Mouse (Mus musculus): ENCODE data around the gene Acta2.

The Acta2 gene

DNA sequence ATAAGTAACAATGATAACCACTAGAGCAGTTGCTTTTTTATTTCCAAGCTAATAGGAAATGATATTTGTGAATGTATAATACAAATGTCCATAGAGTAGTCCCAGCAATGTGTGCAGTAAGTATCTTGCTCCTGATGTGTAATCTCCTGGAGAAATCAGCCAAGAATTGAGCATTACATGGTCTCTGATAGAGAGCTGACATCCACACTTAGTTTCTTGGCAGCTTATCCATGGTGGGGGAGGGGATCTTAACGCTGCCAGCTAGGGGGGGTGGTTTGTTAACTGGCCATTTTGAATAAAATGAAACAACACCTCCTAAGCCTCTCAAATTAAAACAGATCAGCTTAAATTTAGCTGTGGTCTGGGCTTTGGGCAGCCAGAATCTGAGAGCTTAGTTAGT lies 13.6 kb upstream of the Acta2 start:
- DNase-seq: no peak

GRCm38 (mm10) chr19:34265604-34266193 lies 10.3 kb upstream of the Acta2 start:
- no peak for DNase-seq

GRCm38 (mm10) chr19:34262273-34262974 lies 7.0 kb upstream of the Acta2 start:
- no peak for DNase-seq

DNA sequence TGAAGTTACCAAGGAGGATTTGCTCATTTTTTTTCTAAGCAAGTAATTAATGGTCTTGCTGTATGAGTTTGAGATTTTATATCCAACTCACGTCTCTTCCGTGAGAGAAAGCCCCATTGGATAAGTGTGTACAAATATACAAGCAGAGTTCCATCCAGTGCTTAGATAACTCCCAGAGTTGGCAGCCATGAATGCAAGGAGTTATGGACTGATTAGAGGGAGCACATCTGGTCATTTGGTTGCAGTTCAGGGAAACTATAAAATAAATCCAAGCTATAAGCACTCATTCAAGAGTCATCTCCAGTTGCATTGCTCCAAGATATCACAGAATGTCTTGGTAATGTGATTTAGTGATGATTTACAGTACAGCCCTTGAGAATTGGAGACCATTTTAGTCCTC lies 1.5 kb upstream of the Acta2 start:
- DNase-seq: no peak

- no peak for DNase-seq
These were observed 759 bp upstream of the Acta2 start for GRCm38 (mm10) chr19:34256149-34256548.

DNA sequence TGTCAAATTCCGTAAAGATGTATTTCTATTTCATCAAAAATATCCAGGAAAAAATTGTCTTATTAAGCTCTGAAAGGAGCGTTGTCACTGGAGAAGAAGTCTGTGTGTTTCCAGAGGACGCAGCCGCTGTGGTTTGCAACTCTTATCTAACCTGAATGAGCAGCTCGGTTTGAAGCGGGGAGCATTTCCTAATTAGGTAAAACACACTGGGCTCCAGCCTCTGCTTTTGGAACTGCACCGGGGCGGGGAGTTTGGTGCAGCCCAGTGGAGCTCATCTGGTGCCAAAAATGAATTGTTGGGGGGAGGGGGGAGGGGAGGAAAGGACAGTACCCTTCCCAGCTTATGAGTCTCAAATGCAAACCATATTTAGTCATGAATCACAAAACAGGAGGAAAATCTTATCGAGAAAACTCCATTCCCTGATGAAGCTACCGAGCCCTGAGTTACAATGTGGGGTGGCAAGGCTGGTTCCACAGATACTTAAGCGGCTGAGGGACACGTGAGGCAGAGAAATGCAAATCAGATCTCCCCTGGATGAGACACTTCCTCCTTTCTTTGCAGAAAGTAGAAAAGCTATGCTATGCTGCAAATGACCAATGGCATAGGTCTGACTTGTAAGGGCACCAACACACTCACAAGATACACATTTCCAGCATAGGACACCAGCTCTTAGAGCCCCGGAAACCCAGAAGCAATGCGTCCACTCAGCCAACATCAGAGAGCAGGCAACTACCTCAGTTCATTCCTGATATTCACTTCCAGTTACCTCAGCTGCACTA lies 1.1 kb downstream of the Acta2 start:
- DNase-seq: no peak

DNA sequence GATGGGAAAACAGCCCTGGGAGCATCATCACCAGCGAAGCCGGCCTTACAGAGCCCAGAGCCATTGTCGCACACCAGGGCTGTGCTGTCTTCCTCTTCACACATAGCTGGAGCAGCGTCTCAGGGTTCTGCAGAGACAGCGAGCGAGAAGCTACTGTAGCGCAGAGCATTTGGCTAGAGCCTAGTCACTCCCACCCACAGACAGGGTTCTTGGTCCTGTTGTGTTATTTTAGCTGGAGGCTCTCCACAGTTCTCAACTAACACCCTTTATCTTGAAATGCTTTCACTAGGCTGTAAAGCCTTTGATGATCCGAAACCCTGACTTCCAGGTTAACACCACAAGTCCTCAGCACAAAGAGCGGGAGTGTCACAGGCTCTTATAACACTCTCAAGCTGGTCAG lies 2.9 kb downstream of the Acta2 start:
- no peak for DNase-seq

DNA sequence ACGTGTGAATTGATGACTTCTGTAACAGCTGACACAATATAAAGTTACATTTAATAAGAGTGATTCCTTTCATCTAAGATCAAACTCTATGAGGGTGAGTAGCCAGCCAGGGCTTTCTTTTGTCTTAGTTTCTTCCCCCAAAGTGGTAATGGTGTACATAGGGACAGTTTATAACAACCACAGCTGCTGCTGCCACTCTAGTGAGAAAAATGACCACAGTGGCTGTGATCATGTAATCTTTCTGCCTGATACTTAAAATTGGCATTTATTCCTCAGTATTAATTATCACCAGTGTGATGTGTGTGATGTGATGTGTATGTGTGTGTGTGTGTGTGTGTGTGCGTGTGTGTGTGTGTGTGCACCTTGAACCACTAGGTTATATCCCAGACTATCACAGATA lies 3.5 kb downstream of the Acta2 start:
- DNase-seq: no peak

GRCm38 (mm10) chr19:34250621-34251020 lies 4.8 kb downstream of the Acta2 start:
- DNase-seq: no peak

DNA sequence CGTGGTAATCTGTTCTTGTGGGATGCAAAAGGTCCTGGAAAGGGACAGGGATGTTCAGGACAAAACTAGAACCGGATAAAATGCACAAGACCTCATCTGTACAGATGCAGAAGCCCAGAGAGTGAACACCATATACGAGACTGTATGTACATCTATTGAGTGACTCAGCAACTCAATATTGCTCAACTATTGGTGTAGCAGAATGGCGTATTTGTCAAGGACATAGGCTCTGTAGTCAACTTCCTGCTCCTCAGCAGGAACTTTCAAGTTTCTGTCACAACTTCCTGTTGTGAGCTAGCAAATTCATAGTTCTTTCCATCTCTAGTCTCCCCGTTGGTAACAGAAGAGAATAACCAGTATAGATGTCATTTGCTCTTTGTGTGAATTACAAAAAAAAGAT lies 6.8 kb downstream of the Acta2 start:
- DNase-seq: no peak

- peak; percentile 65 for DNase-seq
These were observed 11.3 kb downstream of the Acta2 start for GRCm38 (mm10) chr19:34244056-34244455.

- DNase-seq: no peak
These were observed 12.5 kb downstream of the Acta2 start for GRCm38 (mm10) chr19:34242925-34243324.

DNA sequence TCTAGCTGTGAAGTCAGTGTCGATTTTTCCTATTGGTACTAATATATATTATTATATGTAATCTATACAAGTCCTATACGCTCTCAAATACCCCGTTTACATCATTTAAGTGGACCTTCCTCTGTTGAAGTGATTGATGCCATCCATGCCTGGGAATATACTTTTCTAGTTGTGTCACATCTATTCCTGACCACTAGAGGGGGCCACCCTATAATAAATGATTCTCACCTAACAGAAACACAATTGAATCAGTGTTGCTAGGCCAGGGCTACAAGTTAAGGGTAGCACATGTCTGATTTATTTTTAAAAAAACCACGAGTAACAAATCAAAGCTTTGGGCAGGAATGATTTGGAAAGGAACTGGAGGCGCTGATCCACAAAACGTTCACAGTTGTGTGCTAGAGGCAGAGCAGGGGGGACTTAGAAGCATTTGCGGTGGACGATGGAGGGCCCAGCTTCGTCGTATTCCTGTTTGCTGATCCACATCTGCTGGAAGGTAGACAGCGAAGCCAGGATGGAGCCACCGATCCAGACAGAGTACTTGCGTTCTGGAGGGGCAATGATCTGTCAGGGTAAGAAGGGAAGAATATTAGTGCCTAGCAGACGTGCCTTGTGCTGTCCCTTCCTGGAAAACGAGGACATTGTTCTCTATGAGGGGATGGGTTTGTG lies 14.0 kb downstream of the Acta2 start:
- peak; percentile 30 for DNase-seq

GRCm38 (mm10) chr19:34240273-34241039 lies 14.9 kb downstream of the Acta2 start:
- DNase-seq: no peak

- DNase-seq: no peak
These were observed 17.6 kb downstream of the Acta2 start for GRCm38 (mm10) chr19:34237746-34238145.

GRCm38 (mm10) chr19:34236049-34236448 lies 19.3 kb downstream of the Acta2 start:
- DNase-seq: no peak

- no peak for DNase-seq
These were observed 21.4 kb downstream of the Acta2 start for GRCm38 (mm10) chr19:34233944-34234343.

DNA sequence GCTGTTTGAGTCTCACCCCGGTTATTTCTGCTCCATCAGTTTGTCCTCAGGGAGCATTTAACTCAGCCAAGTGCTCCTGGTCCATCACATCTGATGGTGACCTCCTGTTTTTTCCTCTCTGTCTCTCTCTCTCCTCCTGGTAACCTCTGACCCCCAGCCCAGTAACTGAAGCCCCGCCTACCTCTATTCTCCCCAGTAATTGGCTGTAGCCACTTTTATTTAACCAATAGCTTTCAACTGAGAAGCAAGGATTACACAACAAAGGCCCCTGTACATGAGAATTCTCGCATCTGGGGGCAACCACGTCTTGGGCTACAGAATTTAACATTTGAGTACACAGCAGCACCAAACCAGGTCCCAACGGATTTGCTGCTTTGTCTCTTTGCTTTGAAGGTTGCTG lies 23.1 kb downstream of the Acta2 start:
- DNase-seq: no peak

DNA sequence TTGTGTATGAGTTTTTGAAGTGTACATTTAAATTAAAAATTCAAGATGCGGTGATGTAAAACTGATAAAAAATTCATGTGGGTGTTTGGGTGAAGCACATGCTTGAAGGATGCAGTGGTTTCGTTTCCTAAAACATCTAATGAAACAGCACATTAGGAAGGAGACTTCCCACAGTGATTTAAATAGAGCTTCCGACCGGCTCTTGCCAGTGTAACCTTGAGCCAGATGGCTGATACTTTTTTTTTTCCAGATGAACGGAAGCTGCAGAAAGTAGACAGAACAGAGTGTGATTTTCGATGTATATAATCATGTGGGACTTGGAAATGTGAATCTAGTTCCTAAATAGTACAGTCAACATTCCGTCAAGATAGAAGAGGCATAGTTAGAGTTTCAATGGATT lies 23.8 kb downstream of the Acta2 start:
- peak; percentile 10 for DNase-seq

- no peak for DNase-seq
These were observed 32.6 kb downstream of the Acta2 start for GRCm38 (mm10) chr19:34222805-34223204.

GRCm38 (mm10) chr19:34220732-34221380 lies 34.5 kb downstream of the Acta2 start:
- DNase-seq: no peak

GRCm38 (mm10) chr19:34219260-34219968 lies 36.0 kb downstream of the Acta2 start:
- no peak for DNase-seq
